Mouse (Mus musculus) yolk sac, embryonic 10.5 days (tissue): ENCODE measurements around the gene Dock11.

ENCODE experiments used
- DNase-seq: peaks from one replicate; pipeline ENCODE4 v3.0.0-alpha.2; 2017; ENCODE audit warnings: low spot score

Dock11 gene

DNA sequence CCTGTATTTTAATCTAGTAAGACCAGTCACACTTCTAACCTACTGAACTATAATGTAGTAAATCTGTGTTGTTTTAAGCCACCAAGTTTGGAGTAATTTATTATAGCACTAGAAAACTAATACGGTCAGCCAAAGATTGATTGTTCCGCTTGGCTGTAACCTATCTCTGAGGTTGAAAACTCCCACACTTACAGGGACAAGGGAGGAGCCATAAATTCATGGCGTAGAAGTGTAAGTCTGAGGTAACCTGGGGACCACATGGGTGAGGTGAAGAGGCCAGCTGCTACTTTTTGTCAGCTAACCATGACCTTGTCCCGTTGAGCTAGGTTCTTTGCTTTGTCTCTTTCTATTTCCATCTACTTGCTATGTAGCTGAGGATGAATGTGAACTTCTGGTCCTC, 61.5 kb downstream of the Dock11 start:
- no peak for DNase-seq

DNA sequence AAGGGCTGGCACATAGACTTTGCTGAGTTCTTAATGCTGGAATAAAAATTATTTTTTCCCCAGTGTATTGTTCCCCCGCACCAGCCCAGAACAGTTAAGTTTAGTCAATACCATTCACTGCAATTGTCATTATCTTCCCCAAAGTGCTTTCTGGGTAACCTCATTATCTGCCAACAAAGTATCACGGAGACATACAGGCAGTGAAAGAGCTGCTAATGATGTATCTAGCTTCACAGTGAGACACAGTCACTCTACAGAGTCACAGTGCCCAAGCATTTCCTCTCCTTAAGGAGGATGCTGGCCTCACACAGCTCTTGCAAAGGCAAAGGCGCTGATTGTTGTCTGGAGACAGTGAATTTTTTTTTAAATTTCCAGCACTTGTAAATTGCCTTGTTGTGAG, 63.3 kb downstream of the Dock11 start:
- no peak for DNase-seq

DNA sequence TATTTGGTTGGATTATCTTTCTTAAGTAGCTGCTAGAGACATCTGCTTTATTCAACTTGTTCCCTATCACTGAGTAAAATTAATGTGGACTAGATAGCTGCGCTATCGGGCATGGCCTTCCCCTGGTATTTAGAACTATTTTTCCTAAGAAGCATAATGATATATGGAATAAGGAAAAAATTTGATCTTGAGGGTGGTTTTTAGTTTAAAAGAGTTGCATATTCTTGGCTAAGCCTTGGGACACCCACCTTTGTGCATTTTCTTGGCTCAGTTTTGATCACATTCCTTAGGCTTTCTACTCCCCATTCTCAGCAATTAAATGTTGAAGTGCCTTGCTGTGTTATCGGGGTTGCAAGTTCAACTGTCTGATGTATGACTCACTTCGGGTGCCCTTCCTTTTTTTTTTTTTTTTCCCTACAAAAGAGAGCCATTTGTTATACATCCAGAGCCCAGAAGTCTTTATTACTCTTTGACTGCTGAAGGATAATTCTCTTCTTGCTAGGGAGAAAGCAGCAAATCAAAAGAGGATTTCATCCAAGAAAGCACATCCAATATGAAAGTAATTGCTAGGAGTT, 64.0 kb downstream of the Dock11 start:
- DNase-seq, result no peak

DNA sequence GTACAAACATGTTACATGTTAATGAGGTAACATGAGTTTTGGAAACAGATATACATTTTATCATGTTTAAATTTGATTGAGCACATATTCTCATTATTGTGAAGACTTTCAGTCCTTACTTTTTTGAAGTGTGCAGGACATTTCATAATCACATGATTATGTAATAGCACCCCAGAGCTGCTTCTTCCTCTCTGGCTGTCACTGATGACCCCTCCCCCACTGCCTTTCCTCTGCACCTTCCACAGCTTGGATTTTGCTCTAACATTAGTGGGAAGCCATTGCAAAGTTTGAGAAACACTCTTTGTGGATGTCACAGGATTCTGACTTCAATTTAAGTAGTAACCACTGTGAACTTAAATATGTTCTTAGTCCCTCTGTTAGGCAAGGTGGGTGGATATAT, 67.6 kb downstream of the Dock11 start:
- no peak for DNase-seq

DNA sequence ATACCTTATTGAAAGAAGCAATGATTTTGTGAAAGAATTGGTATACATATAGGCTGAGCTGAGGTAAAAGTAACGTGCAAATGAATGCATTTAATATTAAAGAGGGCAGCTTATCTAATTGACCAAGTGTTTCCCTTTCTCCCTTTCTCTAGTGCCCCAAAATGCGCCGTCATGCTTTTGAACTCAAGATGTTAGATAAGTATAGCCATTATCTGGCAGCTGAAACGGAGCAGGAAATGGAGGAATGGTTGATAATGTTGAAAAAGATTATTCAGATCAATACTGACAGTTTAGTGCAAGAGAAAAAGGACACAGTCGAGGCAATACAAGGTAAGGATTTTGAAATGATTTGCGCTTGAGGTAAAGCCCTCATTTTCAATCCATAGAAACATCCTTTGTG, 74.5 kb downstream of the Dock11 start:
- no peak for DNase-seq

DNA sequence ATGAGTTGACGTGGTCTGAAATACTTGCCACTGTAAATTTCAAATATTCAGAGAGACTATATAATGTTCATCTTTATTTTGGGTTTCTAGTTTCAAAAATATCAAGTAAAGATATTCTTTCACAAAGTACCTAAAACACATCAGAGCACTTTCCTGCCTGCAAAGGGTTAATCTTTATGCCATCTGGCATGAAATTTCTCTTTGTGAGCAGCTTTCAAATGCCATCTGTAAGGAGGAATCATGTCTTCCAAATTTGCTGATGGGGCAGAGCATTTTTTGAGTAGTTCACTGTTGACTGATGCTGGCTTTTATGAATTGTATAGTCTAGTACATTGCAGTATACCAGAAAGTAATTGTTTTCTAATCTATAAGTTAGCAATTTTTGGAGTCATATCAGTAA, 80.6 kb downstream of the Dock11 start:
- DNase-seq, result no peak

DNA sequence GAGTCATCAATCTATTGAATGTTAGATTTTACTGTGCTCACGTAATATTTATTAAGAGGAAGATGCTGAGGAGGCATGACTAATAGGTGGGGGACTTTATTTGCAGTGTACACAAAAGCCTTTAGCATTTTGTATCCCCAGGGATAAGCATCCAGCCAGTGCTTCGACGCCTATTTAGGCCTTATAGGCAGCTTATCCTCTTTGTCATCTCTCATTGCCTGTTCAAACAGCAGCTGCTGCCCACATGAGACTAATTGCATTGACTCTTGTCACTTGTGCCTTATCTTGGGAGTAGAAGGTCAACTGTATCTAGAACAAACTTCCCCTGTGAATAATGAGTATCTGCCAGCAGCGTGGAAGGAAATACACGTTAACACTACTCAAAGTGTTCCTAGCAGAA, 88.0 kb downstream of the Dock11 start:
- no peak for DNase-seq

DNA sequence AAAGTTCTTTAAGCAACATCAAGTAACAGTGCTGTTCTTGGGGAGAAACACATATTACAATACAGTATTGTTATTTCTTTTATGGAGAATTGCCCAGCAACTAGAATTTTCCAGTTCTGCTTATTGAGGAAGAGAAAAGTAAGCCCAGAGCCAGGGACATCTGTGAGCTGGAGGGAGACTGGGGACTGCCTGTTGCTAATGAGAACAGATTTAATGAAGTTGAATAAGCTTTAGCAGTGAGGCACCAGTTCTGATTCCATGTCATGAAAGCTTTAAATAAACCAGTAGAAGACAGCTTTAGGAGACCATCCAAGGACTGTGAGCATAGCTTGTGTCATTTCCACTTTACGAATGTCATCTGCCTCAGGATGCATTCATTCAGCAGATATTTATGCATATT, 99.3 kb downstream of the Dock11 start:
- DNase-seq, result no peak

DNA sequence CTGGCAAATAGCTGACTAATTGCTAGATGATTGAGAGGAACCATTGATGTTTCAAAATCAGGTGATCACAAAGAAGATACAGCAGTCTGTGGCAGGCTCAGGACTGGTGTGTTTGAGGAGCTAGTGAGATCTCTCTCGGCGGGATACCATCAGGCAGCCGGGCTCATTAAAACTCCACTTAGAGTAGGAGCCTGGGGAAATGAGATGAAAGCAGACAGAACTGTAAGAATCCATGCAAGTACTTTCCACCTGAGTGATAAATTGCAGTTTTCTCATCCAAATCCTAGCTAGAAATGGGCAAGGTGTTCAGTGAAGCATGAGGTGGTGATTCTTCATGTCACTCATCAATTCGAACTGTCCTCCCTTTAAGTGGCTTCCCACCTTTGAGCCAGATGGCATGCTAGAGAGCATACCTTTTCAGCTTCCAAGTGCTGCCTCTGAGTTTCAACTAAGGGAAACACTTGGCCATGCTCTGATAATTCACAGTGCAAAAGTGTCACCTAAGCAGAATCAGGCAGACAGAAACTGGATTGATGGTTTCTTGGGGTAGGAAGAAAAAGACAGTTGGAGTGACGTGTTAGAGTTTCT, 102.0 kb downstream of the Dock11 start:
- no peak for DNase-seq

DNA sequence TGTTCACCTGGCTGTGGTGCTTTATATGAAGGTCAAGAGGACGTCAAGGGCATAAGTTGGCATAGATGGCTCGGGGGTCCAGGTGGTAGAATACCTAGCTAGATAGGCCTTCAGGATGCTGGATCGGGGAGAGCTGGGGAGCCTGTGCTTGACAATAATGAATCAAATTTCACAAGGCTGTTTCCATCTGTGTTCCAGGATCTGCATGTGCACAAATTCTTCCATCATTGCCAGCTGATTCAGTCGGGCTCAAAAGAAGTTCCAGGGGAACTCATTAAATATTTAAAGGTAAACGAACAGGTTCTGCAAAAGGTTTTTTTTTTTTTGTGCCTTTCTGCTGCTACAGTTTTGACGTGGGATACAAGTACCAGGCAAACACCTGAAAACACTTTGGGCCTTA, 105.6 kb downstream of the Dock11 start:
- DNase-seq, result no peak

DNA sequence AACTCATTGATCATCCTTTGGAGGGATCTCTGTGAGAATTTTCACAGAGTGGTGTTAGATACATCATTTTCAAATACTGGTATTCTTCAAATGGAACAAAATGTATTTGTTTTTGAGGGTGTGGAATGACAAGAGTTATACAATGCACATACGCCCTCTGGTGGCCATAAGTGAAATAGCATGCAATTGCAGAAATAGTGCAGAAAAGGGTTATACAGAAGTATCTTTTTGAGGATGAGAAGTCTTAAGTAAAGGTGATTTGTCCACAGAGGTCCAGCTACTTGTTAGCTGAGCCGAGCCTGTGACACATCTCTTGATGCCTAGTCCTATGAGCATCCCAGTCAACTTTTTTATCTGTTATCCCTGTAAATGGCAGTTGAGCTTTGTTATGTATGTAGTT, 108.4 kb downstream of the Dock11 start:
- DNase-seq, result no peak

DNA sequence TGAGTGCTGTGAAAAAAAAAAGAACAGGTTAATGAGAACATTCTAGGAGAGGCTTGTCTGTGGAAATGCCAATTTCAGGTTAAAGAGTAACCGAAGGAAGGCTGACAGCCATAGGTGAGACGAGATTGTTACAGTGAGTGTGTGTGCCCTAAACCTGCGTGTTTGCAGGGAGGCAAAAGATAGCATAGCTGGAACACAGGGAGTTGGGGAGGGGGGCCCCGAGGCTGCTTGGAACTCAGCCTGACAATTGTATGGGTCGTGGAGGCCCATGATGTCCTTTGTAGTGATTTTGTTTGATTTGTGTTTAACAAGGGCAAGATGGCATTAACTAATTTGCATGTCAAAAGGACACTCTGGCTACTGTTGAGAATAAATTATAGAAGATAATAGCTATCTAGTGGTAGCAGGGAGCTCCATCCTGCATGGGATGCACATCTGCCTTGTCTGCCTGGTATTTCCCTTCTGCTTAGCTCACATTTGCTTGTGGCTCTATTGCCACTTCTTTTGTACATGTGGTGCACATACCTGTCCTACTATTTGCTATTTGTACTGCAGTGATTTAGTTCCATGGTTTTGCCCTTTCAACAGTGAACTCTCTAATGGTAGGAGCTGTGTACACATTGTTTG, 109.3 kb downstream of the Dock11 start:
- DNase-seq, result no peak

DNA sequence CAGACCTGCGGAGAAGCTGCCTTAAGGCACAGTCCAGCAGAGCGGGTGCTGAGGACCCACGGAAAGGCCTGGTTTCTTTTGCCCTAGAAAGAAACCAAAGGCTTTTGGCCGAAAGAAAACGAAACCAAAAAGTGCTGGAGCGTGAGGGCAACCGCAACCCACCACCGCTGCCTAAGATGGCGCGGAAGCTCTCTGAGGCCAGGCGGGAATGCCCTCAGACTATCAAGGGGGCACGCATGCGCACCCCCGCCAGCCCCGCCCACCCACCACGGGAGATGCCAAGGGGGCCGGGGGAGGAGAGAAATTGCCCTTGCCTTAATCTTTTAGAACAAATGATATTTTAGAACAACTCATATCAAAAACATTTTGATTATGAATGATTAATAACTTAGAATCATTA, 137.0 kb downstream of the Dock11 start:
- no peak for DNase-seq

DNA sequence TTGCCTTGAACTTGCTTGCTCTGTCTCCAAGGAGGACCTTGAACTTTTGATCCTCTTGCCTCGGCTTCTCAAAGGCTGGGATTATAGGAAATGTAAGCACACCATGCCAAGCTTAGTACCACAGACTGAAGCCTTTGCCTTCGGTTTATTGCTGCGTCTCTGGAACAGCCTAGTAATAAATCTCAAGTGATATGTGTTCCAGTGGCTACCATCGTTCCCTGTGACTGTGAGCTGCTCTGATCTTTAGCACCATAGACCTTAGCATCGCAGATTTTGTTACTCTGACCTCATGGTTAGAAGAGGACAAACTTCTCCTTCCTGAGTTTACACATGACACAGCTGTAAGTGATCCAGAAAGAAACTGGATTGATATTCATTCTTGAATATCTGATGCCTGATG, 142.5 kb downstream of the Dock11 start:
- DNase-seq, result no peak

DNA sequence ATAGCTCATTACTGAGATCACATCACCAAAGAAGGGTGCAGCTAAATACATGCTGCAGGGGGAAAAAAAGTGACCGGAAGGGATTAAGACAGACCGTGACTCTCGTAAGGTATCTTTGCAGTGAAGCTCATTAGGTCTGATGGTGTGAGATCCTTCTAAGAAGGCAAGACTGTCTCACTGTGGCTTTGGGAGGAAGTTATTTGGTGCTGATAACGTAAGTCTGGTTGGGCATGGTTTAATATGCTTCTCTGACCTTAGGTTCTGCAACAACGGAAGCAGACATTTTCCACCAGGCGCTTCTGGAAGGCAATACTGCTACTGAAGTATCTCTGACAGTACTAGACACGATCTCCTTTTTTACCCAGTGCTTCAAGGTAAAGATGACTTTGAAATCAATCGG, 145.4 kb downstream of the Dock11 start:
- DNase-seq, result no peak

DNA sequence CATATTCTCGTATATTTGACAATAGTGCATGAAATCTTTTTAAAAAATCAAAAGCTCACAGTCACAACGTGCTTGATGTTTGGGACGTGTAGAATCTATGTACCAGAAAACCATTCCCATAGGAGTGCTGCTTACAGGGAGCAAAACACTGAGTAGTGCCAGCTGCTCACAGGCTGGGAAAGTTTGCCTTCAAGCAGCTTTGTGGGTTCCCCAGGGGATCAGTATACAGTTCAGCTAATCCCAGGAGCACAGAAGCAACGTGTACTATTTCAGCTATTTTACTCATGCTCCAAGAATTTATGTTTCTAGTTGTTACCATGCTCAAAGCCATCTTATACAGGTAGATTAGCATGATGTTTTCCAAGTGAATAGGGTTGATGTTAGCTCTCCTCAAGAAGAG, 157.1 kb downstream of the Dock11 start:
- DNase-seq, result no peak

DNA sequence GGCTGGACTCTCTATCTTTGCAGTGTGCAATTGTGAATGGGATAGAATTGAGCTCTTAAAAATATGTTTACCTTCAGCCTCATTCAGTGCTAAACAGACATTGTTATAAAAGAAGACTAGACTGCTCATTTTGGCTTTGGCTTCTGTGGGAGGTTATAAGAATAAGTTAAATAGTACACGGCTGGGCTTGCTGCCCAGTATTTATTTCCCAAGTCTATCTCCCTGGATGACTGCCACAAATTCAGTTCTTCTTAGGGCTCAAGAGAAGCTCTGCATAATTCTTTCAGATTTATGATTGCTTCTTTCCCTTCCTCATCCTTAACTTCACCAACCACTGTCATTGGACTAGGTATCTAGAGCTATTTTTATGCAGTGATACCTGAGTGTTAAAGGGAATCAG, 158.8 kb downstream of the Dock11 start:
- no peak for DNase-seq

DNA sequence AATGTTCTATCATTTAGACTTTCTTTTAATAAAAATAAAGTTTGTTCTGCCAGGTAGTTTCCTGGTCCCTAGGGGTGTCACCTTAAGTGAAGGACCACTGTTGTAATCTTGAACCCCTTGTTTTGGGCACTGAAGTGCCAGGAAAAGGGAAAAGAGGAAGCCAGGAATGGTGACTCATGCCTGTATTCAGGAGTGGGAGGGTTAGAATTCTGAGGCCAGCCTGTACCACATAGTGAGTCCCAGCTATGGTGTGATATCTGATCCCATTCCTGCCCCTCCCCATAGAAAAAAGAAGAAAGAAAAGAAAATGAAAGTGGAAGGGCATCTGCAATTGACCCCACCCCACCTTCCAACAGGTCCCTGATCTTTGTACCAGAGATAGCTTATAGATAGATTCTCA, 161.7 kb downstream of the Dock11 start:
- no peak for DNase-seq

DNA sequence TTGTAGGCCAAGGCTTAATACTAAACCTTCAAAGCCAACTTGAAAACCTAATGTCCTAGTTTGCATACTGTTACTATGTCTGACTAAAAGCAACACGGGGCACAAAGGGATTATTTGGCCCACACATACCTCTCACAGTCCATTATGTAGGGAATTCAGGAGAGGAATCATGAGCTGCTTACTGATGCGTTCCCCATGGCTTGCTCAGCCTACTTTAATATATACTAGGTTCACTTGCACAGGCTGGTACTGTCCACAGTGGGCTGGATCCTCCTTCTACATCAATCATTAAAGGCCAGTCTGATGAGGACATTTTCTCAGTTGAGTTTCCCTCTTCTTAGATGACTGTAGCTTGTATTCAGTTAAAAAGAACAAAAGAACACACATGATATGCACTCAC, 185.4 kb downstream of the Dock11 start:
- no peak for DNase-seq

DNA sequence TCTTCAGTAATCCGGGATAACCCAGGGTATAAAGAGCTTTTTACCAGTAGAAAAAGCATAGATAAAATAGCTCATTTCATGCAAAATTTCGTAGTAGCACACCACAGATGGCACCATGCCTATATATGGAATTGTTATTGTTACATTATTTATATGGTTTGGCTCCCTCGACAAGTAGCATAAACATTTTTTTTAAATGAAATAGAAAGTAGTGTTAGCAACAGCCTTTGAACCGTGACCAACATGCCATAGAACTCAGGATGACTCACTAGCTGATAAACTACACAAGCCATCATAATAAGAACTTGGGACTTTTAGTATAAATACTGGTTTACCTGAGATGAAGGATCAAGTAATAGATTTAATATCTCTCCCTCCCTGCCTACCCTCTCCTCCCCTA, 188.5 kb downstream of the Dock11 start:
- no peak for DNase-seq

DNA sequence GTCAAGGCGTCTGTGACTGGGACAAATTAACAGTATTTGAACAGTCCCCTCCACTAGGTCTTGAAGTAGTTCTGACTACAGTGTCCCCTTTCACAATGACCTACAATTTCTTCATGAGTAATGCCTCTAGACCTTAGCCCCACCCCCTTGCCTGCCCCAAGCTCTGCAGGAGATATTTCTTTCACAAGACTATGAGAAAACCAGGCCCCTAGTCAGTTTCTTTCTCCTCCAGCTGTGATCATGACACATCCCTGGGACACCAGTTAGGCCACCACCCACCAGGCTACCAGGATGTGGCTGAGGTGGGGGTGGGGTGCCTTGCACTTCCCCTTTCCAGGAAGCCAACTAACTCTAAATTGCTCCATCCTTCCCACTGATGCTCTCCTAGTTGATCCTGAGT, 194.3 kb downstream of the Dock11 start:
- no peak for DNase-seq

DNA sequence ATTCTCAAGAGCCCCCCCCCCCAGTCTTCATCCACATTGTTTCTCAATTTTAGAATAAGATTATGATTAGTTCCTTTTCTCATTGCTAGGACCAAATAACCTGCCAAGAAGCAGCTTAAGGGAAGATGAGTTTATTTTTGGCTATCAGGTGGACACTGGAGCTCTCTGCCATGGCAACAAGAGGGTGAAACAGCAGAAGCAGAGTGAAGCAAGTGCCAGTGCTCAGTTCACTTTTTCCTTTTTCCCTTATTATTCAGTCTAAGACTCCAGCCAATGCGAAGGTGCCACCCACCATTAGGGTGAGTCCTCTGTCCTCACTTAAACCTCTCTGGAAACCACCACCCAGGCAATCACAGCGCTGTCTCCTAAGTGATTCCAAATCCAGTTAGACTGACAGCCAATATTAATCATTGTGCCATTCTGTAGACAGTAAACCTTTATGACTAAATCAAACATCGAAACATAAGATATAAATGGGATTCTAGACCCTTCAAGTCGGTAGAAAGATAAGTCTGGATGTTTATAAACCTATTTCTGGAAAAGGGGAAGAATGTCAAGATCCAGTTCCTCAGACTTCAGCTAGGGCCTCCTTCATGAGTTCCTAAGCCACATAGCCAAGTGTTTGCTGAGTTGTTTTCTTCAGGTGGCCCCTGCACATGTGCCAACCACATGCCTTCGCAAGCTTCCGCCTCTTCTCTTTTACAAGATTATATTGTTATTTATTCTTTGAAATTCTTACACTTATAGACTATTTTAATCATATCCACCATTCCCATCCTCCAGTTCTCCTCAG, 200.0 kb downstream of the Dock11 start:
- DNase-seq, result no peak

DNA sequence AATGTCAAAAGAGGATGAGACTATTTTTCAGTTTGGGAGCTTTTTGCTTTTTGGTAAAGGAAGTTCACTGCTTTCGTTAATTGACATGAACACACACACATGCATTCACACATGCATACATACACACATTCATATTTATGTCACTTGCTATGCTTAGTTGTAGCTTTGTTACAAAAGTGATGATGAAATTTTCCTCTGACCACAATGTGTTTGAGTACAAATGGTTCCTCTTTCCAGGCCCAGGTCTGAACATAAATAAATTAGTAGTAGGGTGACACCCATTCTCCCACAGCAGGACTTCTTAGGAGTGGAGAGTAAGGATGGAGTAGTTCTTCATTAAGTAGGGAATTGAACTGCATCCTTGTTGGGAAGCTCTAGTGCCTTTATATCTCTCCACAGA, 212.3 kb downstream of the Dock11 start:
- DNase-seq, result no peak
